Mouse (Mus musculus) E14TG2a.4 (cell line): ENCODE measurements around the gene Recql5.

Experiments used
- CTCF ChIP-seq: conservative IDR thresholded peaks from 2 replicates; pipeline ENCODE4 v1.5.1; 2014; ENCODE audit warnings: low read length
- NANOG ChIP-seq: IDR thresholded peaks from 2 replicates; pipeline ENCODE4 v1.6.1; 2014; ENCODE audit warnings: borderline replicate concordance, low read length, mixed read lengths
- POU5F1 ChIP-seq: IDR thresholded peaks from 2 replicates; pipeline ENCODE4 v1.6.1; 2014; ENCODE audit warnings: low read length, borderline replicate concordance

DNA sequence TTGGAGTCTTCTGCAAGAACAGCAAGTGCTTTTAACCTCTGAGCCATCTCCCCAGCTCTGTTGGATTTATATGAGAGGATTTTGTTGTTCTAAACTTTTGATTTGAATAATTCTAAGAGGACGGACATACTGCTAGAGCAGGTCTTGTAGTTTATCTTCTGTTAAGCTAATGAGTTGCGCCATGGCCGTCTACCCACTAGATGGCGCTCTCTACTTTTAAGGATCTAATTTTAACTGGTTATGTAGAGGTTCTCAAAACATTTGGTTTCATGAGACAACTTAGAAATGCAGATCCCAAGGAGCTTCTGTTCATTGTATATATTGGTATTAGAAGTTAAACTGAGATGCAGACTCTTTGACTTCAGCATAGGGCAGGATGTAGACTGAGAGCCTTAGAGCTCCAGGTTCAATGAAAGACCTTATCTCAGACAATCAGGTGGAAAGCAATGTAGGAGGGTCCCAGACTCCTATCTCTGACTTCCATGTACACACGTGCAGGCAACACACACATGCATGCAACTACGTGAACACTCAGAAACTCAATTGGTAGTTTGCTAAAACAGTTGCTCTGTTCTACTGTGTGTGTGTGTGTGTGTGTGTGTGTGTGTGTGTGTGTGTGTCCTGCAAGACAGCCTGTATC is 6.5 kb upstream of the Recql5 start:
- TF ChIP-seq CTCF, result peak; percentile 94
- no peak for TF ChIP-seq NANOG
- TF ChIP-seq POU5F1, result no peak
